Mouse (Mus musculus) brain, embryonic 14.5 days (tissue): ENCODE data around the gene Tmem167.

ENCODE experiments used
- CTCF ChIP-seq: fragments of 200-500 bp; IDR thresholded peaks from 2 replicates; pipeline ENCODE4 v1.5.1; 2012; ENCODE audit warnings: inconsistent platforms, mild to moderate bottlenecking, moderate library complexity, borderline replicate concordance; ENCODE audit not compliant: insufficient read depth, insufficient read length; ENCODE audit errors: extremely low read depth
- POLR2A ChIP-seq: fragments of 200-500 bp; IDR thresholded peaks from 2 replicates; pipeline ENCODE4 v1.6.1; 2012; ENCODE audit warnings: mild to moderate bottlenecking, inconsistent platforms, borderline replicate concordance; ENCODE audit not compliant: poor library complexity, insufficient read depth, insufficient read length, severe bottlenecking; ENCODE audit errors: extremely low read depth

- TF ChIP-seq CTCF (no peak), POLR2A (no peak)
Measured at GRCm38 (mm10) chr13:90052408-90052807, 36.5 kb upstream of the Tmem167 start.
